Mouse (Mus musculus) hindbrain, embryonic 11.5 days (tissue): ENCODE measurements around the gene Dis3. TPM values are rescaled to one million over a fixed set of nuclear protein-coding genes. Genes with fewer than 3 reads are reported as not detected.

Experiments
- ATAC-seq: fragments of 200-750 bp; cut with Nextera tagmentation; 2 replicates; pipeline ENCODE4 v1.8.0; 2017; ENCODE audit warnings: mild to moderate bottlenecking, moderate TSS enrichment, moderate library complexity; ENCODE audit not compliant: low FRiP score
- DNase-seq: peaks from one replicate; pipeline ENCODE4 v3.0.0-alpha.2; 2015; ENCODE audit warnings: low spot score
- H3K27ac ChIP-seq: fragments of 300-500 bp; sonication (generic); 2 replicates; pipeline ENCODE4 v1.5.1; 2014; ENCODE audit warnings: mild to moderate bottlenecking, low read depth, low read length
- H3K27me3 ChIP-seq: fragments of 300-500 bp; sonication (generic); 2 replicates; pipeline ENCODE4 v1.6.1; 2014; ENCODE audit warnings: mild to moderate bottlenecking, low read length, moderate library complexity, mixed read lengths; ENCODE audit not compliant: control insufficient read depth, insufficient read depth
- H3K36me3 ChIP-seq: fragments of 300-500 bp; sonication (generic); 2 replicates; pipeline ENCODE4 v1.6.1; 2014; ENCODE audit warnings: mild to moderate bottlenecking, low read length, moderate library complexity, mixed read lengths; ENCODE audit not compliant: control insufficient read depth, insufficient read depth
- H3K4me1 ChIP-seq: fragments of 300-500 bp; sonication (generic); replicated peaks from 2 replicates; pipeline ENCODE4 v1.6.1; 2014; ENCODE audit warnings: low read length, mixed read lengths; ENCODE audit not compliant: control insufficient read depth, insufficient read depth
- H3K4me2 ChIP-seq: fragments of 300-500 bp; sonication (generic); replicated peaks from 2 replicates; pipeline ENCODE4 v1.6.1; 2014; ENCODE audit warnings: mild to moderate bottlenecking, low read depth, low read length
- H3K4me3 ChIP-seq: fragments of 300-500 bp; sonication (generic); 2 replicates; pipeline ENCODE4 v1.5.1; 2014; ENCODE audit warnings: low read depth, low read length
- H3K9ac ChIP-seq: fragments of 300-500 bp; sonication (generic); 2 replicates; pipeline ENCODE4 v1.6.1; 2014; ENCODE audit warnings: low read depth, low read length
- H3K9me3 ChIP-seq: fragments of 300-500 bp; sonication (generic); 2 replicates; pipeline ENCODE4 v1.6.1; 2016; ENCODE audit warnings: low read length; ENCODE audit not compliant: control insufficient read depth
- WGBS: fragments of 180-500 bp; shearing (Covaris S2); extraction: QIAGEN DNeasy Blood & Tissue Kit; methylation state at CpG from one replicate; pipeline ENCODE4 v1.1.7; 2014; 5-methylcytosine and 5-hydroxymethylcytosine counted together
- polyA plus RNA-seq: library from polyadenylated mRNA; unstranded; fragments of >200 nt; fragmentation: Nextera tagmentation; extraction: Ambion mirVana; gene quantifications from 2 replicates; pipeline ENCODE4 v1.2.1, GENCODE M21; 2014

Gene Dis3
- polyA plus RNA-seq, 1 experiment from 2014 or later, result 43.8 TPM

- Histone ChIP-seq H3K9ac (no peak overlapping the region), H3K9me3 (no peaks in the 10 kb centered on the region), H3K27ac (no peak overlapping the region), H3K4me1 (no peaks in the 10 kb centered on the region), H3K36me3 (no peaks in the 10 kb centered on the region), H3K4me3 (no peak overlapping the region), H3K4me2 (no peak overlapping the region), H3K27me3 (no peaks in the 10 kb centered on the region)
- 90% methylated on average over 1 of the region's 1 CpGs for WGBS
- no peak for ATAC-seq
- DNase-seq, result no peak
Measured at GRCm38 (mm10) chr14:99127509-99127908, 27.9 kb upstream of the Dis3 start.

- Histone ChIP-seq H3K4me3 (no peak overlapping the region), H3K9me3 (no peaks in the 10 kb centered on the region), H3K27ac (no peak overlapping the region), H3K9ac (no peak overlapping the region), H3K27me3 (no peaks in the 10 kb centered on the region), H3K36me3 (no peaks in the 10 kb centered on the region), H3K4me1 (no peaks in the 10 kb centered on the region), H3K4me2 (no peak overlapping the region)
- 95% methylated on average over 4 of the region's 4 CpGs for WGBS
- DNase-seq (no peak), ATAC-seq (no peak)
Measured at GRCm38 (mm10) chr14:99126713-99127112, 27.1 kb upstream of the Dis3 start.

DNA sequence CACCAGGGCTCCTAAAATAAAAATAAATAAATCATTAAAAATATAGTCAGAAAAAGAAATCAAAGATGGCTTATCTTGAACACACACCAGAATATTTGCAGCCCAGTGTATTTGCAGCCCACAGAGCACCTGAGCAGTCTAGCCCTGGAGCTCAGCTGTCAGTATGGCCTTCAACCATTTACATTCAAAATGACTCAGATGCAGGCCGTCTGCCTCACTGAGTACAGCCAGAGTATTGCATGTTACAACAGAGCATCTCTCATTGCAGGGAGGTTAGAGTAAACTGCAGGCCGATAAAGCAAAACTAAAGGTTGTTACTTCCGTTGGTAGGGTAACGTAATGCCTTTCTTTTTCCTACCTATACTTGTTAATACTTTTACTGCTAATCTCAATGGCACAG lies 24.5 kb upstream of the Dis3 start:
- no peaks in the 10 kb centered on the region for H3K9me3 ChIP-seq
- H3K36me3 ChIP-seq, result no peaks in the 10 kb centered on the region
- H3K4me3 ChIP-seq, result no peak overlapping the region
- DNase-seq (no peak), ATAC-seq (no peak)
- no peak overlapping the region for H3K9ac ChIP-seq
- no peaks in the 10 kb centered on the region for H3K27me3 ChIP-seq
- WGBS, result 87% methylated on average over 4 of the region's 4 CpGs
- H3K4me2 ChIP-seq, result no peak overlapping the region
- no peak overlapping the region for H3K27ac ChIP-seq
- H3K4me1 ChIP-seq, result no peaks in the 10 kb centered on the region

DNA sequence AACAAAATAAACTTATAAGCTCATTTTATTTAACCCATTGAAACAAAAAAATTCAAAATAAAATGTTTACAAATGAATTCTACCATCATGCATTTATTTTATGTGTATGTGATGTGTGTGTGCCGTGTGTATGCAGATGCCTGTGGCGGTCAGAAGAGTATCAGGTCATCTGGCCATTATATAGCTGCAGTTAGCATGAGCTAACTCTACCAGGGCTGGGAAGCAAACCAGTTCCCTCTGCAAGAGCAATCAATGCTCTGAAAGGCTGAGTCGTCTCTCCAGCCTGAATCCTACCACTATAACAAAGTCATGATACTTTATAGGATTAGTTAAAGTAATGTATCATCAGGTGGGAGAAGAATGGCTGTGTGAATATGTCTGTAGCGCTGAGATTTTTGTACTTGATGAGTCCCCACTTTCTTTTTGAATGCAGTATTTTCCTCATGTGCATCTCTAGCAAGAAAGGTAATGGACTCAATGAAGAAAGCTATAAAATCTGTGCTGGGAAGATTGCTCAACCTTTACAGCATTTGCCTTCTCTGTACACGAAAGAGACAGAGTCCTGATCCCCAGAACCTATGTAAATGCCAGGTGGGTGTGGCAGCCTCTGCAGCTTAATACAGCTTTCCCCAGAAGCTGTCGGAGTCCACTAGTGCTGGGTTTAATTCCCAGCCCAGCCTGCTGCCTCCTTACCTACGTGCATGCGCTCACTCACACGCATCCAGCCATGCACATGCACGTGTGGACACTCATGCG lies 22.2 kb upstream of the Dis3 start:
- no peaks in the 10 kb centered on the region for H3K27me3 ChIP-seq
- no peak overlapping the region for H3K9ac ChIP-seq
- ATAC-seq, result no peak
- H3K36me3 ChIP-seq, result no peaks in the 10 kb centered on the region
- H3K4me3 ChIP-seq, result no peak overlapping the region
- H3K4me2 ChIP-seq, result no peak overlapping the region
- no peak for DNase-seq
- no peaks in the 10 kb centered on the region for H3K4me1 ChIP-seq
- H3K9me3 ChIP-seq, result no peaks in the 10 kb centered on the region
- no peak overlapping the region for H3K27ac ChIP-seq
- WGBS, result 85% methylated on average over 11 of the region's 11 CpGs

GRCm38 (mm10) chr14:99117576-99117975 lies 18.0 kb upstream of the Dis3 start:
- Histone ChIP-seq H3K27me3 (no peaks in the 10 kb centered on the region), H3K4me1 (no peaks in the 10 kb centered on the region), H3K9ac (no peak overlapping the region), H3K4me2 (no peak overlapping the region), H3K36me3 (no peaks in the 10 kb centered on the region), H3K9me3 (no peaks in the 10 kb centered on the region), H3K27ac (no peak overlapping the region), H3K4me3 (no peak overlapping the region)
- WGBS, result 86% methylated on average over 4 of the region's 4 CpGs
- DNase-seq, result no peak
- no peak for ATAC-seq

GRCm38 (mm10) chr14:99108762-99109161 lies 9.2 kb upstream of the Dis3 start:
- Histone ChIP-seq H3K4me1 (no peaks in the 10 kb centered on the region), H3K9me3 (no peaks in the 10 kb centered on the region), H3K27me3 (no peaks in the 10 kb centered on the region), H3K36me3 (peaks cover 6% of the 10 kb centered on the region), H3K27ac (no peak overlapping the region), H3K9ac (no peak overlapping the region), H3K4me2 (no peak overlapping the region), H3K4me3 (no peak overlapping the region)
- DNase-seq, result no peak
- 96% methylated on average over 6 of the region's 6 CpGs for WGBS
- no peak for ATAC-seq

DNA sequence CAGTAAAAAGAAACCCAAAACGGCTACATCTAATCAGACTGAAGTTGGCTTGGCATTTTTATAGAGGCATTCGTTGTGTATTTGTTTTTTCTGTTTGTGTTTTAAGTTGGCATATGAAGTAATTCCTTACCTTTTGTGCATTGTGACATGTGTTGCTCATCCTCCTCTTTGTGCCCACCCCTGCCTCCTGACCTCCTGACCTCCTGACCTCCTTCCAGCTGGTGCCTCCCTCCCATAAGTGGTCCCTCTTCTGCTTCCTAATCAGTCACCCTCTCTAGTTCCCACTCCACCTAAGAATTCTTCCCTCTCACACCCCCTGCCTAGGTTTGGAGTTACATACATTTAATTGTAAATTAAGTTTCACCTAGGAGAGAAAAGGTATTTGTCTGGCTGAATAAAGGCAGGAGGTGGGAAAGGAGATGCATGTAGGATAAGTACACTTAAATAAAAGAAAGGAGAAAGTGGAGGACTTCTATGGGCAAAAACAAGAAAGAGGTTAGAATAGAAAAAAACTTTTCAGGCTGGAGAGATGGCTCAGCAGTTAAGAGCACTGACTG lies 8.1 kb upstream of the Dis3 start:
- DNase-seq (no peak), ATAC-seq (no peak)
- no peak overlapping the region for H3K4me3 ChIP-seq
- 50% methylated on average over 2 of the region's 2 CpGs for WGBS
- H3K27ac ChIP-seq, result no peak overlapping the region
- no peaks in the 10 kb centered on the region for H3K4me1 ChIP-seq
- H3K27me3 ChIP-seq, result no peaks in the 10 kb centered on the region
- H3K4me2 ChIP-seq, result no peak overlapping the region
- H3K9me3 ChIP-seq, result no peaks in the 10 kb centered on the region
- H3K36me3 ChIP-seq, result peaks cover 6% of the 10 kb centered on the region
- no peak overlapping the region for H3K9ac ChIP-seq

DNA sequence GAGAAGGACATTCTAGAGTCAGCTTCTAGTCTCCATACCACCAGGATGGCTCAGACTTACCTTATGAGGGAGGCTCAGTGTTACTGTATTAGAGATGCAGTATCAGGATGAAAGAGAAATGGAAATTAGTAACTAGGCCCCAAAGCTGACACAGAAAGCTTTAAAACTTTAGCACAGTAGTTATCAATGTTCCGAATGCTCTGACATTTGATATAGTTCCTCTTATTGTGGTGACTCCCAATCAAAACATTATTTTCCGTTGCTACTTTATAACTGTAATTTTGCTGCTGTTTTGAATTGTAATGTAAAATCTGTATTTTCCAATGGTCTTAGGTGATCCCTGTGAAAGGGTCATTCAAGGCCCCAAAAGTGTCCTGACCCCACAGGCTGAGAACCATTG lies 7.1 kb upstream of the Dis3 start:
- Histone ChIP-seq H3K9ac (no peak overlapping the region), H3K27ac (no peak overlapping the region), H3K36me3 (peaks cover 6% of the 10 kb centered on the region), H3K4me1 (no peaks in the 10 kb centered on the region), H3K4me3 (no peak overlapping the region), H3K9me3 (no peaks in the 10 kb centered on the region), H3K27me3 (no peaks in the 10 kb centered on the region), H3K4me2 (no peak overlapping the region)
- DNase-seq (no peak), ATAC-seq (no peak)
- 92% methylated on average over 2 of the region's 2 CpGs for WGBS

- Histone ChIP-seq H3K4me3 (no peak overlapping the region), H3K9me3 (no peaks in the 10 kb centered on the region), H3K4me1 (no peaks in the 10 kb centered on the region), H3K9ac (no peak overlapping the region), H3K4me2 (no peak overlapping the region), H3K27ac (no peak overlapping the region), H3K27me3 (no peaks in the 10 kb centered on the region), H3K36me3 (peaks cover 6% of the 10 kb centered on the region)
- ATAC-seq (no peak), DNase-seq (no peak)
- WGBS, result 94% methylated on average over 6 of the region's 6 CpGs
Measured at GRCm38 (mm10) chr14:99104542-99105123, 5.1 kb upstream of the Dis3 start.
